Mouse (Mus musculus) 416B (cell line): ENCODE measurements around the gene Olfr48.
A peak's percentile ranks its signal among the peaks of the same experiment; 100 is the strongest.

Source experiments
- DNase-seq: peaks from one replicate; pipeline ENCODE4 v3.0.0; 2011; ENCODE audit warnings: low read depth

Gene Olfr48

DNA sequence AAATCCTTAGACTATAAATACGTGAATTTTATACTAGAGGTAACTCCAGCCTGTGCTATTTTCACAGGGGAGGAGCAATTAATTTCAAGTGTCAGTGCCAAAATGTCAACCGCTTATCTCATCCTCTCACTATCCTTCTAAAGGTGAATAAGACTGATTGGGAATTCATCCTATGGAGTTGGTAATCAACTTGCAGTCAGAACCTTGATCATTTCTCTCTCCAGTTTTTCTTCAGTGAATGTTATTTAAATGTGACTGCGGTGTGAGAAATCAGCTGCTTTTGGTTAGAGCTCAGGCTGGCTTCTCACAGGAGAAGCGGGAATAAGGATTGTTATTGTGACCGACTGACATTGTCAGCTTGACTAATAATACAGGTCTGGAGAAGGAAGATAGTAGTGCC is at the start of gene Olfr48:
Olfr48 (minus strand) TSS at position 101 of the 400 bp plus-strand sequence.
- no peak for DNase-seq

DNA sequence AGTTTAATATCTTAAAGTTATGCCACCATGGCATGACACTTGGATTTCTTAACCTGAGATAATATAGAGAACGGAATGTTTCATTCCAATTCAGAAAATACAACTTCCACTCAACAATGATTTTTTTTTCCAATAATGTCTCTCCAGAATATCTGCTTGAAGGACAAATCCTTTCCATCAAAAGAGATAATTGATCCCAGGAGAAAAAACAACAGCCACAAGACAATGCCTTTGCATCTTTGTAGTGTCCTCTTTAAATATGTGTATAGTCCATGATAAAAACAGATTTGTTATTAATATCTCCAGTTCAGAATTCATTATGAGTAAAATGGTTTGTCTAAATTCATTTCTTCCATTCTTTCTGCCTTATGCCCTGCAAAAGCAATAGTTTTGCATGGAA is 30.1 kb upstream of the Olfr48 start, which contains the start of gene Olfr1257:
Olfr1257 (plus strand) TSS at position 301 of the 400 bp plus-strand sequence.
- DNase-seq, result no peak

DNA sequence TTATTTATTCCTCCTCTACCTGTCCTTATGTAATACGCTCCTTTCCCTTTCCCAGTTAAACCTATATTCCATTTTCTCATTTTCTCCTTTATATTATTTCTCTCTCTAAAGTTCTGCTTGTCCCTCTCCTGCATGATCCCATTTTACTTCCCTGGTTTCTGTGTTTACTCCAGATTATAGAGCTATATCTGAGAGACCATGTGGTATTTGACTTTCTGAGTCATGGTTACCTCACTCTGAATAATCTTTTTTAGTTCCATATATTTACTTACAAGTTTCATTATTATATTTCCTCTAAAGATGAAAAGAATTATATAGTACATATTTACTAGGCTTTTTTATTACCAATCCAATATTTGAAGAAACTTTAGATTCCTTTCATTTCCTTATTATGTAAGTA is 1.2 kb upstream of the Olfr48 start:
- no peak for DNase-seq

DNA sequence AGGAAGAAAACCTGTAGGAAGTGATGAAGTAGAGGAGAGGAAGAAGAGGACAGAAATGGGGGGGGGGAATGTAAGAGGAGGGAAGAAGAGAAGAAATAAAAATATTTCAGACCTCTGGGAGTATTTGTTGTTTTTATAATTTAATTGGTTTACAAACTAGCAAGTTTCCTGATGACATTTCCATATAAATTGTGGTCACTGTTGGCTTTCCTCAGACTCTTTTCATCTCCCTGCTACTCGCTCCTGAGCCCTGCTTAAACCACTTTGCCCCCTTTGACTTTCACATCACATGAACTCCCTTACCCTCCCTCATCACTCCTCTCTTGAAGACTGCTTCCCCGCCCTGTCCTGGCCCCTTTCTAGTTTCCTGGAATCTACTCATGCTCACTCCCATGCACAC is 6.5 kb downstream of the Olfr48 start, which contains the start of gene Olfr1256:
Olfr1256 (minus strand) TSS at position 101 of the 400 bp plus-strand sequence.
- DNase-seq, result no peak

DNA sequence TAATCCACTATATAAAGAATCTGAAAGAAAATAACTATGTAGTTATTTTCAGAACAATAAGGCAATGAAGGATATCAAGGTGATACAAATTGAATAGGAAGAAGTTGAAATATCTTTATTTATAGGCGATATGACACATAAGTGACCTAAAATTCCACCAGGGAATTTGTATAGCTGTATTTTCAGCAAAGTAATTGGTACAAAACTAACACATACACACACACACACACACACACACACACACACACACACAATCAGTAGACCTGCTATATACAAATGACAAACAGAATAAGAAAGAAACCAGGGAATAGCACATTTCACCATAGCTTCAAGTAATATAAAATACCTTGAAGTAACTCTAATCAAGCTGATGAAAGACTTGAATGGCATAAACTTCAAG is 27.8 kb downstream of the Olfr48 start:
- no peak for DNase-seq

DNA sequence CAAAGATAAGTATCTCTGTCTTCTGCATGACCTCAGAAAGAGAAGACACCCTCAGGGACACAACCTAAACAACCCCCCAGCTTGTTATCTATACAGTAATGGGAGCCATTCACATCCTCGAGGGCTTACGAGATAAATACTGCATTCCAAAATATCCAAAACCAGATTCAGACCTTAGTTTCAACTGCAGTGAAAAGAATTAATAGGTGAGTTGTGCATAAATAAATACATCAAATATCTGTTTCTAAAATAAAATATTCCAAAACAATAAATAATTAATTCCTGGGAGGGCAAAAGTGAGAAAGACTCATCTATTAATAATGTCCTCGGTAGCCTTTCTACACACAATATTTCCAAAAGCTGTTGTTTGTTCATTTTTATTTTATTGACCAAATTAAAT is 36.3 kb downstream of the Olfr48 start, which contains the start of gene Olfr1255:
Olfr1255 (plus strand) TSS at position 301 of the 400 bp plus-strand sequence.
- no peak for DNase-seq

DNA sequence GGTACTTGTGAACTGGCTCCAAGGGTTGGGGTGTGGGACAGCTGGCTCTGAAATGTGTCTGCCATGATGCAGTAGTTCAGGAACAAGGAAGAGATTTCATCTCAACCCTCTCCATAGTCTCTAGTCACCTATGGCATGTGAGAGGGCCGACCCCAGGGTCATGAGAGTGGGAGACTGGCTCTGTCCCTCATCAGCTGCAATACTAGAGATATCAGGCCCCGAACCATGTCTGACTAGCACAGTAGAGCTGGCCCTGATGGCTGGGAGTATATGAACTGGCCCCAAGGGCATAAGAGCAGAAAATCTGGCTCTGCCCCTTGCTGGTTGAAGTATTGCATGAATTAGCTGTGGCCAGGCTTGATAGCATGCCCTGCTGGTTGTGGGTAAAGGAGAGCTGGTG is 37.3 kb downstream of the Olfr48 start:
- no peak for DNase-seq

DNA sequence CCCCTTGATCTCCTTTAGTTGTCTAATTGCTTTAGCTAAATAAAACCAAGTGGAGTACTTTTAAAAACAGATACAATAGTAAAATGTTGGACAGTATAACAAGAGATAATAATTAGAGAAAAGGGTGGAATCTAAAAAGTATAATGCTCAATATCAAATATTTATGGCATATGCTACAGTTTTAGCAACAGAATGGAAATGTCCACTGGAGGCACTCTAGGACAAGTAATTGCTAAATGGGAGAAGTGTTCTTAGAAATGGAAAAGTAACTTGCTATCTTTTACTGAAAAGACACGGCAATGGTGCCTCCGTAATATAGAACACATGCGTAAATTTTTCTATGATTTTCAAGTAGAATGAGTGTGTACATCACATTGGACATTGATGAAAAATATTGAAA is 48.4 kb downstream of the Olfr48 start:
- DNase-seq, result peak; percentile 15

DNA sequence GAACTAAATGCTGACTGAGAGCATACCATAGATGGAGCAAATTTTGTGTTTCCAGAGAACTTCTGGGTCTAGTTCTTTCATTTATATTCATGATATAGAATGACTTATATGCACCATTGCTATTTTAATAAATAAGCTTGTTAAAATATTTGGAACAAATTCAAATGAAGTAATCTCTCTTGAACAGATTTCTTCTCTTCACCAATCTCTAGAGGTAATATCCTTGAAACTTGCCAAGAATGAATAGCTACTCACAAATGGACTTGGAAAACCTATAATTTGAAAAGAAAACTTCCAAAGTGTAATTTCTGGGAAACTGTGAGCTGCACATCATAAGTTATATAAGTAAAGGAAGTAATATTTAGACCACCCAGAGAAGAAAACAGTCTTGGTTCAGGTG is 54.5 kb downstream of the Olfr48 start, which contains the start of gene Olfr1254:
Olfr1254 (minus strand) TSS at position 101 of the 400 bp plus-strand sequence.
- DNase-seq, result no peak
